Mouse (Mus musculus) subcutaneous adipose tissue, adult 2 months (tissue): ENCODE measurements around the gene Ripk1. TPM values are rescaled to one million over a fixed set of nuclear protein-coding genes. Genes with fewer than 3 reads are reported as not detected.

Experiments
- polyA plus RNA-seq: library from polyadenylated mRNA; depleted of rRNA; stranded (reverse); fragments of >200 nt; gene quantifications from 2 replicates; pipeline ENCODE4 v1.2.3, GENCODE M21; 2012; ENCODE audit warnings: low replicate concordance; rRNA removed

Gene Ripk1
- 7.6 and 11.5 TPM in 2 replicates for polyA plus RNA-seq

DNA sequence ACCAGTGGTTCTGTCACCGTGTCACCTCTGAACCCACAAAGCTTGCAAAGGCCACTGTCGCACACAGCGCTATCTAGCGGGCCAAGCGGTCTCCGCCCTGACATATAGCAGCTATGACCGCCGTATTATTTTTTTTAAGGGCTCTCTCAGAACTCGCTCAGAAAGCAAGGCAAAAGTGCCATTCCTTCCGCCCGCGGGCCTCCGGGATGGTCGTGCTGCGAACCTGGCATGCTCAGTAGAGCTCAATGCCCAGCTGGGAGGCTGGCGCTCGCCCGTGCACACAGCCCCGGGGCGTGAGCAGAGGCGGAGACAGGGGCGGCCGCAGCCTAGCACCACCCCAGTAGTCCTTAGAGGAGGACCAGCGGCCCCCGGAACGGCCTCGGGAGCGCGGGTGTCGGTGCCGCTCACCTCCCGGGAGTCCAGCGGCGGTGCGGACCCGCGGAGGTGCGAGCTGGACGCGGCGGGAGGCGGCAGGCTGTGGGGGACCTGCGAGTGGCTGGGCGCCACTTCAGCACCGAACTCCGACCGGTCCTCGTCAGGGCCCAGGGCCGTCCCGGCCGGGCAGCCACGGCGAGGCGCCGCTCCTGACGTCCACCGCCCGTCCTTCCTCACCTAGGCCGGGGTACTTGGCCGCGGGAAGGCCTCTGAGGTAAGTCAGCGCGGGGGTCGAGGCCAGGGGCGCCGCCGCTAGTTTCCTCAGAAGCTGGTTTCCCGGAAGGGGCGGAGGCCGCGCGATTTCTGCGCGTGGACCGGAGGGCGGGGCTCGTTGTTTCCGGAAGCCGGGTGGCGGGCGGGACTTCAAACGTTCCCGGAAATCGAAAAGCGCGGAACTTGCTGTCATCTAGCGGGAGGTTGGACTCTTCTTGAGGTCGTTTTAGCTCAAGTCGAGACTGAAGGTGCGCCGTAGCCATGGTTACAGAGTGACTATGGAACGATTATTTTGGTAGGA is at the start of gene Ripk1, which contains the start of gene Serpinb6a:
Gene Ripk1 (plus strand): TSS at position 306 of the 949 bp plus-strand sequence.
Gene Serpinb6a (minus strand): TSS at position 737 of the 949 bp plus-strand sequence.

GRCm38 (mm10) chr13:33964206-33965046 is 37.7 kb upstream of the Ripk1 start, which contains the start of gene Nqo2:
Gene Nqo2 (plus strand): TSS chr13:33964687.

DNA sequence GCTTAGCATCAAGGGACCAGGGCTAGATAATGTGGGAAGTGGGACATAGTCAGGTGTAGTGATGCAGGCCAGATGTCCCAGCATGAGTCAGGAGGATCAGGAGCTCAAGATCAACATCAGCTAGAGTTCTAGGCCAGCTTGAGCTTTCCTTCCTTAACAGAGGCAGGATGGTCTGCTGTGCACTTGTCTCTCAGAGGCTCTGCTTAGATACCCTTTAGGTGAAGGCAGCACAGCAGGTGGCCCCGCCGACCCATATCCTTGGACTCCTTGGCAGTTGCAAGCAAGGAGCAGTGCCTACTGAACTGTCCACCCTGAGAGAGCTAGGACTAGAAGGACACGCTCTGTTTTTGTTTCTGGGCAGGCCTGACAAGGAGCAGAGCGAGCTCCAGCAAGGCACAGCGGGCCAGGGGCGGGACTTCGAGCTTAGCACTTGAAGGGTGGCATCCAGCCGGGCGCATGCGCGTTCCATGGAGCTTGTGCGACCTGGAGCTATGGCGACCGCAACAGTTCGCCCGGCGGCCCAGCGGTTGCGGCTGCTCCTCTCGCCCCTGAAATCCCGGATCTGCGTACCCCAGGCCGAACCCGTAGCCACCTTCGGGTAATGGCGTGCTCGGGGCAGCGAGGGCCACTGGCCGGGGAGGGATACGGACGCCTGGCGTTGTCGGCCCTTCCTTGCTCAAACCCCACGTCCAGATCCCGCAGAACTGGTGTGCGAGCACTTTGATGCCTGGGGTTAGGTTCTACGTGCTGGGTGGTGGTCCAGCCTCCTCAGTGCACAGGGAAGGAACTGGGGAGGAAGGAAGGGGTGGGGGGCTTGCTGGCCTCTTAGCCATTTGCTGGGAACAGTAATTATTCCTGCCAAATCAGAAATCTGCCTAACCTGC is 35.3 kb downstream of the Ripk1 start, which contains the start of gene Bphl:
Gene Bphl (plus strand): TSS at position 426 of the 884 bp plus-strand sequence.

DNA sequence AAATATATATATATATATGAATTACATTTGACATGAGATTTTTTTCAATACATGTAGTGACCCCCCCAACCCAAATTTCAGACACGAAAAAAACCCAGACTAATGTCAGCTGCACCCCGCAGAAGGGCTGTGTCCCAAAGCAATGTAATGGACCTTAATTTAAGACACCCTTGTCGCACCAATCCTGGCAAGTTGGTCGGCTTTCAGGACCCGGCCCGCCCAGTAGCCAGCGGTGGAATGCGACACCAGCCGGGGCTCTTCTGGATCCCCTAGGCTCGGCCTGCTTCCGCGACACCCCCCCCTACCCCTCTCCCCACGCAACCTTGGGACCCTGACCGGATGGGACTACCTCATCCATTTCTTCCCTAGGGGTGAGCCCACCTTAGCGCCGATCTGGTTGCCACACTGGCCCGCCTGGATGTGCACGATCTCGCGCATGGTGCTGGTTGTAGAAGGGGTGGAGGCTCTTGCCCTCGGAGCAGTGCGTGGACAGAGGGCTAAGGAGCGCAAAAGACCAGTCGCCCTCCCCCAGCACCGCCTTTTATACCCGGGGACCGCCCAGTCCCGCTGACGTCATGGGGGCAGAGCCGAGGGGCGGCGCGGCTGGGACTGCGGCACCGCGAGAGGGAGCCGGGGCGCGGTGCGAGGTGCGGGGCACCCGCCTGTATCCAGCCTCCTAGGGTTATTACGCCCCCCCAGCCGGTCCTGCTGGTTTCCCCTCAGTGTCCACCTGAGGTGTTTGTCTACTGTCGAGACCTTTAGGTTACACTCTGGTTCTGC is 75.5 kb downstream of the Ripk1 start, which contains the start of gene Tubb2a:
Gene Tubb2a (minus strand): TSS at position 516 of the 780 bp plus-strand sequence.

Other genes starting within 250 kb of the Ripk1 start
- gene Serpinb6e, start 159.0 kb upstream of the Ripk1 start, polyA plus RNA-seq, result not detected in 2 replicates
- gene Serpinb6c, start 96.7 kb upstream of the Ripk1 start, polyA plus RNA-seq, result 0.23 and 0.57 TPM in 2 replicates
- gene Nqo2, start 37.7 kb upstream of the Ripk1 start, polyA plus RNA-seq, result 9.8 and 14.5 TPM in 2 replicates
- gene Serpinb6a, start 431 bp downstream of the Ripk1 start, polyA plus RNA-seq, result 85.4 and 97.9 TPM in 2 replicates
- 49.4 and 69.3 TPM in 2 replicates for gene Bphl, start 35.2 kb downstream of the Ripk1 start, polyA plus RNA-seq
- gene Tubb2a, start 75.6 kb downstream of the Ripk1 start, polyA plus RNA-seq, result 307 and 374 TPM in 2 replicates
- gene Tubb2b, start 128.1 kb downstream of the Ripk1 start, polyA plus RNA-seq, result 13.1 and 47.8 TPM in 2 replicates
- 62.9 and 101 TPM in 2 replicates for gene Psmg4, start 160.6 kb downstream of the Ripk1 start, polyA plus RNA-seq